Mouse (Mus musculus) limb, embryonic 12.5 days (tissue): ENCODE results near the gene Bcl2. TPM values are rescaled to one million over a fixed set of nuclear protein-coding genes. Genes with fewer than 3 reads are reported as not detected.

Source experiments
- ATAC-seq: fragments of 200-750 bp; cut with Nextera tagmentation; 2 replicates; pipeline ENCODE4 v1.8.0; 2017; ENCODE audit warnings: low read depth, moderate TSS enrichment; ENCODE audit not compliant: insufficient number of reproducible peaks, insufficient read depth, low FRiP score, low TSS enrichment
- H3K27ac ChIP-seq: fragments of 300-500 bp; sonication (generic); 2 replicates; pipeline ENCODE4 v1.5.1; 2016; ENCODE audit warnings: mild to moderate bottlenecking, moderate library complexity
- H3K27me3 ChIP-seq: fragments of 300-500 bp; sonication (generic); 2 replicates; pipeline ENCODE4 v1.6.1; 2016; ENCODE audit warnings: mild to moderate bottlenecking, moderate library complexity
- H3K36me3 ChIP-seq: fragments of 300-500 bp; sonication (generic); 2 replicates; pipeline ENCODE4 v1.6.1; 2016; ENCODE audit warnings: mild to moderate bottlenecking, moderate library complexity
- H3K4me1 ChIP-seq: fragments of 300-500 bp; sonication (generic); replicated peaks from 2 replicates; pipeline ENCODE4 v1.6.1; 2016
- H3K4me2 ChIP-seq: fragments of 300-500 bp; sonication (generic); 2 replicates; pipeline ENCODE4 v1.6.1; 2016; ENCODE audit warnings: mild to moderate bottlenecking, moderate library complexity
- H3K4me3 ChIP-seq: fragments of 300-500 bp; sonication (generic); replicated peaks from 2 replicates; pipeline ENCODE4 v1.5.1; 2016; ENCODE audit warnings: mild to moderate bottlenecking
- H3K9ac ChIP-seq: fragments of 300-500 bp; sonication (generic); replicated peaks from 2 replicates; pipeline ENCODE4 v1.6.1; 2016; ENCODE audit warnings: mild to moderate bottlenecking, moderate library complexity
- H3K9me3 ChIP-seq: fragments of 300-500 bp; sonication (generic); 2 replicates; pipeline ENCODE4 v1.6.1; 2016; ENCODE audit warnings: mild to moderate bottlenecking, moderate library complexity
- WGBS: fragments of 180-500 bp; shearing (Covaris S2); methylation state at CpG from one replicate; pipeline ENCODE4 v1.1.7; 2016; 5-methylcytosine and 5-hydroxymethylcytosine counted together
- polyA plus RNA-seq: library from polyadenylated mRNA; unstranded; fragments of >200 nt; fragmentation: Nextera tagmentation; extraction: Ambion mirVana; gene quantifications from 2 replicates; pipeline ENCODE4 v1.2.1, GENCODE M21; 2016

Gene Bcl2
- polyA plus RNA-seq, 1 experiment from 2014 or later, result 27.5 TPM

DNA sequence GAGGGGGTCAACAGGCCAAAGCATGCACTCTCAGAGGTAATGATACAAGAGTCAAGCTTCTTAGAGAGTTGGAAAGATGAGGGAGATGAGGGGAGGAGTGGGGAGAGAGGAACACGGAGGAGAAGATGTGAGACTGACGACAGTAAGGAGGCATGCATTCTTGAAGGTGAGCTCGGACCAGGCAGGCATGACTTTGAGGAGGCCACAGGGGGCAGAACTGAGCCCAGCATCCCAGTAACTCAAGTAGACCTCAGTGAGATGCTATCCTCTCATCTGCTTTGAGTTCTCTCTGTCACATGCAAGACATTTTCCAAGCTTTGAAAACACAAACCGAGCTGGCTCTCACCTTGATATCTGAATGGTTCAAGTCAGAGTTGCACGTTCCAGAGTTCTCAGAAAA lies 100.7 kb downstream of the Bcl2 start:
- WGBS, result 73% methylated on average over 5 of the region's 5 CpGs
- Histone ChIP-seq H3K36me3 (no peaks in the 10 kb centered on the region), H3K4me1 (peaks cover 23% of the 10 kb centered on the region; the same call in 1 of the 2 replicates), H3K9me3 (no peaks in the 10 kb centered on the region), H3K4me3 (no peak overlapping the region), H3K27me3 (no peaks in the 10 kb centered on the region), H3K9ac (no peak overlapping the region), H3K4me2 (no peak overlapping the region), H3K27ac (no peak overlapping the region)
- no peak for ATAC-seq

DNA sequence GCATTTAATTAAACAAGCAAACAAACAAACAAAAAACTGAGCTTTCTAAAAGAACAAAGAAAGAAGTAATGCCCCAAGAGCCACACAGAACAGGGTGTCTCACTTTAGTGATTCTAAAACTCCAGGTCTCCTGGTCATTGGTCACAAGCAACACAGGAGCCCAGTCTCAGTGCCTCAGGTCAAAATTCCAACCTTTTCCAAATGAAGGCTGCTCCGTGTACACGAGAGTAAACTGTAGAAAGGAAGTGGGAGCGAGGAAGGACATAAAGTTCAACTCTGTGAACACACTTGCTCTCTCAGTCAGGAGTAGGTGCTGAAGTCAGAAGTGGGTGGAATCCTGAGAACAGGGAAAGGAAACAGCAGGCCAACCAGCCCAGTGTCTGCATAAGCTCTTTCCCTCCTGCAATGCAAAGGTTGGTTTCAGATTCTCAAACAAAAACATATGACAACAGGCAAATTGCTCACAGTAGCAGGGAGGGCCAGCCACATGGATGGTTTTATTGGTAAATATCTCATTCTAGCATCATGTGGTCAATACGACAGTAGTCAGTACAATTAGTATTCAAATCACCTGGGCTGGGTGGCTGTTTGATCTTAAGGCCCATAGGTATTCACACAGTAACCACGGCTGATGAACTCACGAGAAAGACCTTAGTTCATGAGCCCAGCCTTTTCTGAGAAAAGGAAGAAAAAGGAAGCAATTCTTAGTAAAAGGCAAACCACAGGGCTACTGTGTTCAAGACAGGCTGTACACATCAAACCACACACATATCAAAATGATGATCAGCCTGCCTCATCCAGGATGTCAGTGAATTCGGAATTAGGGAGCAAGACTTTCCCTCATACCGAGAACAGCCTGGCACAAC lies 101.7 kb downstream of the Bcl2 start:
- 56% methylated on average over 8 of the region's 8 CpGs for WGBS
- no peak overlapping the region for H3K9ac ChIP-seq
- ATAC-seq, result no peak
- no peaks in the 10 kb centered on the region for H3K9me3 ChIP-seq
- peaks cover 29% of the 10 kb centered on the region; the same call in 1 of the 2 replicates for H3K4me1 ChIP-seq
- H3K27me3 ChIP-seq, result no peaks in the 10 kb centered on the region
- no peak overlapping the region for H3K4me2 ChIP-seq
- H3K36me3 ChIP-seq, result no peaks in the 10 kb centered on the region
- no peak overlapping the region for H3K4me3 ChIP-seq
- H3K27ac ChIP-seq, result peak overlapping the region; percentile 36; the same call in 1 of the 2 replicates

DNA sequence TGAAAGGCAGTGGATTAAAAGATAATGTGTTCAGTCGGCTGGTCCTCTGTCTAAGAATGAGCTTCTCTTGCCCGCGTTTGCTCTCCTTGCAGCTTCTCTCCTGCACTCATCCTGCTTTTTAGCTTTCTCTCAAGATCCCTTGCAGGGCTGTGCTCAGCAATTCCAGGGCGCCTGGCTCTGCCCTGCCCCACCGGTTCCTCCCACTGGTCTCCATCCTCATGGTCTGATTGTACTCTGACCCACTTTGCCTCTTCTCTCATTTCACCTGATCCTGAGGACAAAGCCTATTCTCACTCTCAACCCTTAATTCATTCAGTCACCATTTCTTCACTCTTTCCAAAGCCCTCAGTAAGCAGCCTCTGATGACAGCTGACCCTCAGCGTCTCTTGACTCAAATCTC lies 102.8 kb downstream of the Bcl2 start:
- Histone ChIP-seq H3K4me2 (no peak overlapping the region), H3K27ac (no peak overlapping the region), H3K4me1 (peaks cover 31% of the 10 kb centered on the region; the same call in 1 of the 2 replicates), H3K9ac (no peak overlapping the region), H3K27me3 (no peaks in the 10 kb centered on the region), H3K36me3 (no peaks in the 10 kb centered on the region), H3K4me3 (no peak overlapping the region), H3K9me3 (no peaks in the 10 kb centered on the region)
- 85% methylated on average over 6 of the region's 6 CpGs for WGBS
- no peak for ATAC-seq

DNA sequence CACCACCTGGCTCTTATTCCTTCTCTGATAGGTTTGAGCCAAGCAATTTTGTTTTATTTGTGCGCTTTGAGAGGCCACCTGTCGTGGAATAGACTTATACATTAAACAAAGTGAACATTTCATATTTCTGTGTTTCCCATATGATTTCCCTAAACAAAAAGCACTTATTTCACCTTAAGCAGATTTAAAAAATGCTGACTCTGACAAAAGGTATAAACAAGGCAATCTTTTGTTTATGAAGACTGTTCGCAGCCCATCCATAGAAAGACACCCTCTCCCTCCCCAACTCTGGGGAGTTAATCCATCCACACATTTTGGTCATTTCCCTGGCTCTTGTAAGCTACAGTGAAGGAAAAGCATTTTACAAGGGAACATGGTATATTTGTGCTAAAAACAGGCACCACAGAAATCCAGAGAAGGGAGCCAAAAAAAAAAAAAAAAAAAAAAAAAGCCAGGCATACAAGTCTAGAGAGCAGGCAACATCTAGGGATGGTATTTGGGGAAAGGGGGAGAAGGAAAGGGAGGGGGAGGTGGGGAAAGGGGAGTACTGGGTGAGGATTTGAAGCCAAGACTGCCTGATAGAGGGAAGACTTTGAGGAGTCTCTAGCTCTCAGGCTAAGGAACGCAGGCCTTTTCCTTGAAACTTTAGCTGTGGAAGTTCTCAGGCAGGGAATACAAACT lies 105.8 kb downstream of the Bcl2 start:
- no peak overlapping the region for H3K4me2 ChIP-seq
- no peak overlapping the region for H3K9ac ChIP-seq
- H3K27me3 ChIP-seq, result no peaks in the 10 kb centered on the region
- 78% methylated on average over 4 of the region's 4 CpGs for WGBS
- no peaks in the 10 kb centered on the region for H3K9me3 ChIP-seq
- peak overlapping the region; percentile 53 for H3K27ac ChIP-seq
- H3K36me3 ChIP-seq, result no peaks in the 10 kb centered on the region
- no peak overlapping the region for H3K4me3 ChIP-seq
- peaks cover 52% of the 10 kb centered on the region for H3K4me1 ChIP-seq
- ATAC-seq, result no peak

DNA sequence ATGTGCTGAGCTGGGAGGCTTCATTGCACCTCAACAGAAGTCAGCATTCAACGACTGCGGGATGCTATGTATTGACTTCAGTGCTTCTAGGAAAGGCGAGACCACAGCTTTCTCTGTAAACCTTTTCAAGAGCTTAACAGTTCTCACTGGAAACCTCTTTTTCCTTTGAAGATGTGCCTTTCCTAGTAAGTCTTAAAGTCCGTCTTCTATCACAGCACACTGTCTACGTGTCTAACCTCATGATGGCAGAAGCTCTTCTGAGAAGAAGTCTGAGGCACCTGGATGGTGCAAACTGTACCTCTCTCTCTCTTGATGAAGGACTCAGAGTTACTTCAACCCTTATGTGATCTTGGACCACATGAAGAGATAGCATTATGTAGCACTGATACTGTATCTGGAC lies 107.1 kb downstream of the Bcl2 start:
- H3K27me3 ChIP-seq, result no peaks in the 10 kb centered on the region
- H3K4me1 ChIP-seq, result peaks cover 56% of the 10 kb centered on the region
- H3K36me3 ChIP-seq, result no peaks in the 10 kb centered on the region
- 86% methylated on average over 5 of the region's 5 CpGs for WGBS
- no peak for ATAC-seq
- no peaks in the 10 kb centered on the region for H3K9me3 ChIP-seq
- no peak overlapping the region for H3K27ac ChIP-seq
- no peak overlapping the region for H3K9ac ChIP-seq
- H3K4me2 ChIP-seq, result no peak overlapping the region
- H3K4me3 ChIP-seq, result no peak overlapping the region

DNA sequence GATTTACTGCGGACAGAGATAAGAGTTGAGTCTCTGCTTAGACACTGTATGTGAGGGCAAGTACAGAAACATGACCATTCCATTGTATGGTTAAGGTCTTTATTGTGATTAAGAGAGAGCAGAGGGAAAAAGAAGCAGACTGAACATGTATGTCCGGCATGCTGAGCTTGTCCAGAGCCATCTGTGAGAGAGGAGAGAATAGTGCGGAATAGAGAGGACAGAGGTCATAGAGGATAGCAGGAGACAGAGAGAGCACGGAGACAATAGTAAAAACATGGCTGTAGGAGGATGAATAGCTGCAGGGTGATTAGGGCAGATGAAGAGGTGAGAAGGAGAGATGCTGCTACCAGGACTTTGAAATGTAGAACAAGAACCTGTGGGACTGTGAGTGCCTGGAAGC lies 110.7 kb downstream of the Bcl2 start:
- H3K4me3 ChIP-seq, result no peak overlapping the region
- peaks cover 57% of the 10 kb centered on the region for H3K4me1 ChIP-seq
- no peaks in the 10 kb centered on the region for H3K9me3 ChIP-seq
- H3K27me3 ChIP-seq, result no peaks in the 10 kb centered on the region
- no peaks in the 10 kb centered on the region for H3K36me3 ChIP-seq
- H3K4me2 ChIP-seq, result no peak overlapping the region
- no peak for ATAC-seq
- peak overlapping the region; percentile 26; the same call in 1 of the 2 replicates for H3K27ac ChIP-seq
- H3K9ac ChIP-seq, result no peak overlapping the region
- 59% methylated on average over 4 of the region's 4 CpGs for WGBS

DNA sequence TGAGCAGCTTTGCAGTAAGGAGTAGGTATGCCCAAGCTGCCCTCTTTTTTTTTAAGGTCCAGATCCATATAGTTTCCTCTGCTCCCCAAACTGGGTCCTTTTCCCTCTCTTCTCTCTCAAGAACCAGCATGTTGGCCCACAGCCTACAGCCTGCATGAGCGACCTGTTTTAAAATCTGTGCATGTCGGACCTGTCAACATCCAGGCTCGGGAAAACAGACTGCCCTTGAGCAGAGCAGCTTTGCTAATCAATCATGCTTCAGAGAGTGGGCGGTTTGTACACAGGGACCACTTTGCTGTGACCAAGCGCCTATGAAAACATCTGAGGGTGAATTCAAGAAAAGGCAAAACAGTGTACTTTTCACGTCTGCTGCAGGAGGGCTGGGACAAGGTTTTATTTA lies 111.1 kb downstream of the Bcl2 start:
- H3K27ac ChIP-seq, result peak overlapping the region; percentile 26

DNA sequence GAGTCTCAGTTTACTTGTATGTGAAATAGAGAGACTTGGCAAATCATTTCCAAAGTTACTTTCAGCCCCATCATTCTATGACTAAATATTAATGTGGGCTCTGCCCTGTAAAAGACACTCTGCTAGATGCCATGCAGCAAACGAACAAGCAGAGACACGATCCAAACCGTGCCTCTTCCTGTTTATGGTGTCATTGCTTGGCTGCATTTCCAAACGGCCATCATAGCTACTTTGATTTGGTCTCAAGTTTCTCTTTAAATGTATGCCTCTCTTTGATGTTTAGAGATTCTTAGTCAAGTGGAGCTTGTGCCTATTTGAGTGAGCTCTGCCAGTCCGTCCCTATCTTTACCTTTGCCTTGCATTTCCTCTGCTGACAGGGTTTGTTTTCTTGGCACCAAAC lies 111.5 kb downstream of the Bcl2 start:
- no peak overlapping the region for H3K4me2 ChIP-seq
- no peak overlapping the region for H3K4me3 ChIP-seq
- no peak for ATAC-seq
- H3K9me3 ChIP-seq, result no peaks in the 10 kb centered on the region
- H3K36me3 ChIP-seq, result no peaks in the 10 kb centered on the region
- H3K4me1 ChIP-seq, result peaks cover 52% of the 10 kb centered on the region
- H3K9ac ChIP-seq, result no peak overlapping the region
- H3K27me3 ChIP-seq, result no peaks in the 10 kb centered on the region
- WGBS, result 33% methylated on average over 5 of the region's 5 CpGs
- peak overlapping the region; percentile 26 for H3K27ac ChIP-seq

More for the DNA sequence above, 111.1 kb downstream of the Bcl2 start:
- H3K36me3 ChIP-seq, result no peaks in the 10 kb centered on the region
- H3K27me3 ChIP-seq, result no peaks in the 10 kb centered on the region
- WGBS, result 27% methylated on average over 6 of the region's 6 CpGs
- ATAC-seq, result no peak
- no peaks in the 10 kb centered on the region for H3K9me3 ChIP-seq
- no peak overlapping the region for H3K9ac ChIP-seq
- no peak overlapping the region for H3K4me2 ChIP-seq
- peaks cover 54% of the 10 kb centered on the region for H3K4me1 ChIP-seq
- no peak overlapping the region for H3K4me3 ChIP-seq

DNA sequence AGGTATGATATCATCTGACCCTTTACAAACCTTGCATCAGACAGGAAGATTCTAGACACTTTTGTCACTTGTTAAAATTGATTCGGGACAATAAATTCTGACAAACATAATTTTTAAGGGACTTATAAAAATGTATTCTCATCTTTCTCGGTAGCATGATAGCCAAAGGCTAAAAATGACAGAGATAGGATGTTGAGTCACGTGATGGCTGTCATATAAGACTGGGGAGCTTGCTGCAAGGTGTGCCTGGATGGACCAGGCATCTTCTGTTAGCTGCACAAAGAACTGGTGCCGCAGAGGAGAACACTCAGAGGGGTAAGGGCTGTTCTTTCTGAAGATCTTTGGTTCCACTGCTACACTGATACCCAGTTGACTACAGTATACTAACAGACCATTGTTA lies 112.8 kb downstream of the Bcl2 start:
- Histone ChIP-seq H3K4me2 (no peak overlapping the region), H3K9ac (no peak overlapping the region), H3K9me3 (no peaks in the 10 kb centered on the region), H3K4me3 (no peak overlapping the region), H3K36me3 (no peaks in the 10 kb centered on the region), H3K27ac (no peak overlapping the region), H3K4me1 (peaks cover 57% of the 10 kb centered on the region), H3K27me3 (no peaks in the 10 kb centered on the region)
- no peak for ATAC-seq
- WGBS, result 90% methylated on average over 4 of the region's 4 CpGs

DNA sequence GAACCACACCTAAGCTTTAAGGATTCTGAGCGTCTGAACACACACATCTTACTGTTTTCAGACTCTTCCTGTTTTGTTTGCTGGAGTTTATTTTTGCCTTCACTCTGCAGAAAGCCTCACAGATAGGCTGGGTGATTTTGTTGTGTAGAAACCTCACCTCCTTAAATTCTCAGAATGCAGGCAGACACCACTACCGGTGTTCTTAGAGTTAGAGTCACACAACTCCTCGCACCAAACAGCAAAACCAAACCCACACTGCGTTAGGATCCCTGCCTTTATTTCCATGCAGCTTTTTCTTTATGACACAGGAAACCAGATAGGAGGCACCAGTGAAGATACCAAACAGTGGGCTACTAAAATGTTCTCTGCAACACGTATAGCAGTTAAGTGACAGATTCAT lies 113.2 kb downstream of the Bcl2 start:
- WGBS, result 86% methylated on average over 5 of the region's 5 CpGs
- H3K4me2 ChIP-seq, result no peak overlapping the region
- no peaks in the 10 kb centered on the region for H3K9me3 ChIP-seq
- no peaks in the 10 kb centered on the region for H3K27me3 ChIP-seq
- H3K36me3 ChIP-seq, result no peaks in the 10 kb centered on the region
- H3K4me3 ChIP-seq, result no peak overlapping the region
- peaks cover 56% of the 10 kb centered on the region for H3K4me1 ChIP-seq
- no peak overlapping the region for H3K27ac ChIP-seq
- no peak for ATAC-seq
- H3K9ac ChIP-seq, result no peak overlapping the region

DNA sequence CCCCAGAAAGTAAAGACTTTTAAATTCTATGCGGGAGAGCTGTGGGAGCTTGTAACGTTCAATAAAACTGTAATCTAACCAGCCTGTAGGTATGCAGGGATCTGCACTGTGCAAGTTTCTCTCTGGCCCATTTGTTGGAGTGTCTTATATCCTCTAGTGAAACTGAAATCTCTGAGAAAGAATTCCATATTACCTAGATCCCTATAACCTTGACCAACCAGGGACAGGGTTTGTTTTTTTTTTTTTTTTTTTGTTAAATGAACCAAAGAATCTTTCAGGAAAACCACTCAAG lies 115.8 kb downstream of the Bcl2 start:
- peaks cover 36% of the 10 kb centered on the region for H3K4me1 ChIP-seq
- H3K27ac ChIP-seq, result peak overlapping the region; percentile 67; the same call in 1 of the 2 replicates
- peak; percentile 94 for ATAC-seq
- no peaks in the 10 kb centered on the region for H3K36me3 ChIP-seq
- H3K4me3 ChIP-seq, result no peak overlapping the region
- no peak overlapping the region for H3K4me2 ChIP-seq
- H3K27me3 ChIP-seq, result no peaks in the 10 kb centered on the region
- H3K9me3 ChIP-seq, result no peaks in the 10 kb centered on the region
- WGBS, result 15% methylated on average over 2 of the region's 2 CpGs
- no peak overlapping the region for H3K9ac ChIP-seq
